Mouse (Mus musculus) midbrain, embryonic 16.5 days (tissue): ENCODE data around the gene Cdc6. TPM values are rescaled to one million over a fixed set of nuclear protein-coding genes. Genes with fewer than 3 reads are reported as not detected.
A peak's percentile ranks its signal among the peaks of the same experiment; 100 is the strongest.

Experiments used
- ATAC-seq: fragments of 200-750 bp; cut with Nextera tagmentation; 2 replicates; pipeline ENCODE4 v1.8.0; 2017; ENCODE audit warnings: moderate TSS enrichment
- H3K27ac ChIP-seq: fragments of 300-500 bp; sonication (generic); 2 replicates; pipeline ENCODE4 v1.5.1; 2014; ENCODE audit warnings: mild to moderate bottlenecking, low read length, mixed read lengths
- H3K27me3 ChIP-seq: fragments of 300-500 bp; sonication (generic); 2 replicates; pipeline ENCODE4 v1.6.1; 2014; ENCODE audit warnings: low read depth, low read length, mixed read lengths; ENCODE audit not compliant: control insufficient read depth, insufficient read depth
- H3K36me3 ChIP-seq: fragments of 300-500 bp; sonication (generic); 2 replicates; pipeline ENCODE4 v1.6.1; 2014; ENCODE audit warnings: mild to moderate bottlenecking, low read length, moderate library complexity, mixed read lengths; ENCODE audit not compliant: control insufficient read depth, insufficient read depth
- H3K4me1 ChIP-seq: fragments of 300-500 bp; sonication (generic); 2 replicates; pipeline ENCODE4 v1.6.1; 2014; ENCODE audit warnings: mild to moderate bottlenecking, low read length, mixed read lengths; ENCODE audit not compliant: control insufficient read depth, insufficient read depth
- H3K4me2 ChIP-seq: fragments of 300-500 bp; sonication (generic); 2 replicates; pipeline ENCODE4 v1.6.1; 2014; ENCODE audit warnings: mild to moderate bottlenecking, low read length, mixed read lengths
- H3K4me3 ChIP-seq: fragments of 300-500 bp; sonication (generic); 2 replicates; pipeline ENCODE4 v1.5.1; 2014; ENCODE audit warnings: low read depth, mild to moderate bottlenecking, low read length, moderate library complexity, mixed read lengths
- H3K9ac ChIP-seq: fragments of 300-500 bp; sonication (generic); 2 replicates; pipeline ENCODE4 v1.6.1; 2014; ENCODE audit warnings: low read depth, low read length, mixed read lengths
- H3K9me3 ChIP-seq: fragments of 300-500 bp; sonication (generic); replicated peaks from 2 replicates; pipeline ENCODE4 v1.6.1; 2014; ENCODE audit warnings: mild to moderate bottlenecking, low read length, mixed read lengths; ENCODE audit not compliant: control insufficient read depth, poor library complexity, severe bottlenecking
- WGBS: fragments of 180-500 bp; shearing (Covaris S2); extraction: QIAGEN DNeasy Blood & Tissue Kit; methylation state at CpG from one replicate; pipeline ENCODE4 v1.1.7; 2014; 5-methylcytosine and 5-hydroxymethylcytosine counted together
- polyA plus RNA-seq: library from polyadenylated mRNA; unstranded; fragments of >200 nt; fragmentation: Nextera tagmentation; extraction: Ambion mirVana; gene quantifications from 2 replicates; pipeline ENCODE4 v1.2.1, GENCODE M21; 2015

Gene Cdc6
- polyA plus RNA-seq, 1 experiment from 2014 or later = 2.4 TPM

GRCm38 (mm10) chr11:98872040-98872439 is 35.6 kb upstream of the Cdc6 start:
- Histone ChIP-seq H3K4me1 (no peaks in the 10 kb centered on the region; the same call in 1 of the 2 replicates), H3K36me3 (peaks cover 9% of the 10 kb centered on the region), H3K4me2 (no peak overlapping the region), H3K27me3 (no peaks in the 10 kb centered on the region), H3K4me3 (no peak overlapping the region), H3K9ac (no peak overlapping the region), H3K27ac (no peak overlapping the region), H3K9me3 (no peaks in the 10 kb centered on the region)
- ATAC-seq = no peak
- WGBS = 40% methylated on average over 4 of the region's 4 CpGs

- Histone ChIP-seq H3K9me3 (no peaks in the 10 kb centered on the region), H3K9ac (no peak overlapping the region), H3K4me3 (no peak overlapping the region), H3K36me3 (no peaks in the 10 kb centered on the region), H3K27me3 (no peaks in the 10 kb centered on the region), H3K4me2 (no peak overlapping the region), H3K27ac (no peak overlapping the region), H3K4me1 (no peaks in the 10 kb centered on the region)
- no peak for ATAC-seq
- 95% methylated on average over 9 of the region's 9 CpGs for WGBS
Measured at GRCm38 (mm10) chr11:98873900-98874299, 33.7 kb upstream of the Cdc6 start.

DNA sequence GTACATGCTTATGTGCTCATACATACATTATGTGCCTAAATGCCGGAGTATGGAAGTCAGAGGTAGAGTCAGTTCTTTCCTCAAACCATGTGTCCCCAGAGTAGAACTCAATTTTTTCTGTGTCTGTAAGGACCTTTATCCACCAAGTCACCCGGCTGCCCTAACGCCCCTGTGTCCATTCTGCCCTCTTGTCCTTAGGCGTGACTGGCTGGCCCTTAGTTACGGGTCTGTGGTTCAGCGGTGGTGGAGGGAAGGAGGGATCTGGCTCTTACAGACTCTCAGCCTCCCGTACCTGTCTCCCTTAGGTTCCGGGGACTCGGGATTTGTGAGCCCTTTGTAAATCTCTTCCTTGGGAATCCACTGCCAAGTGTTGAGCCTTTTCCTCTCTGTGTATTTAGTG is 30.6 kb upstream of the Cdc6 start:
- no peak for ATAC-seq
- H3K27ac ChIP-seq = no peak overlapping the region
- 70% methylated on average over 9 of the region's 9 CpGs for WGBS

DNA sequence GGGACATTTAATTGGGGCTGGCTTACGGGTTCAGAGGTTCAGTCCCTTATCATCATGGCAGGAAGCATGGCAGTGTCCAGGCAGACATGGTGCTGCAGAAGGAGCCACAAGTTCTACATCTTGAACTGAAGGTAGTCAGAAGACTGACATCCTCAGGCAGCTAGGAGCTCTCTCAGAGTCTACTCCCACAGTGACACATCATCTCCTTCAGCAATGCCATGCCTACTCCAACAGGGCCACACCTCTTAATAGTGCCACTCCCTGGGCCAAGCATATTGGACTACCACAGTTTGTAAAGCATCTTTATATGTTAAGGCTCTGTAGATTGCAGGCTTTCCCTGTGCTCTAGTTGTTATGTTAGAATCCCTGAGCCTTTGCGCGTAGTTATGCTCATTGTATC is 19.9 kb upstream of the Cdc6 start:
- Histone ChIP-seq H3K36me3 (peaks cover 20% of the 10 kb centered on the region), H3K4me1 (no peaks in the 10 kb centered on the region), H3K4me3 (no peak overlapping the region), H3K9me3 (no peaks in the 10 kb centered on the region), H3K4me2 (no peak overlapping the region), H3K27ac (no peak overlapping the region), H3K9ac (no peak overlapping the region), H3K27me3 (no peaks in the 10 kb centered on the region)
- 97% methylated on average over 3 of the region's 3 CpGs for WGBS
- no peak for ATAC-seq

More for the DNA sequence above, 30.6 kb upstream of the Cdc6 start:
- Histone ChIP-seq H3K4me1 (no peaks in the 10 kb centered on the region), H3K9ac (no peak overlapping the region), H3K9me3 (no peaks in the 10 kb centered on the region), H3K36me3 (no peaks in the 10 kb centered on the region), H3K4me3 (no peak overlapping the region), H3K27me3 (no peaks in the 10 kb centered on the region), H3K4me2 (no peak overlapping the region)

DNA sequence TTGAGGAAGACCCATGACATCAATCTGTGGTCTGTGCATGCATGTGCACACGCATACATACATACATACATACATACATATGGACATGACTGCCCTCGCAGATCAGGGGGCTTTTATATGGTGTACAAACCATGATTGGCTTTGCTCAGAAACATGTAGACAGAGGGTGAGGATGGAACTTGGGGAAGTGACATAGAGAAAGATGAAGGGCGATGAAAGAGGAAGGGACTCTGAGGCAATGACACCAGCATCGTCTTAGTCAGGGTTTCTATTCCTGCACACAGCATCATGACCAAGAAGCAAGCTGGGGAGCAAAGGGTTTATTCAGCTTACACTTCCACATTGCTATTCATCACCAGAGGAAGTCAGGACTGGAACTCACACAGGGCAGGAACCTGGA is 18.5 kb upstream of the Cdc6 start:
- Histone ChIP-seq H3K36me3 (peaks cover 29% of the 10 kb centered on the region), H3K9ac (no peak overlapping the region), H3K27me3 (no peaks in the 10 kb centered on the region), H3K4me3 (no peak overlapping the region), H3K9me3 (no peaks in the 10 kb centered on the region), H3K4me2 (no peak overlapping the region), H3K4me1 (no peaks in the 10 kb centered on the region), H3K27ac (no peak overlapping the region)
- no peak for ATAC-seq
- WGBS = 95% methylated on average over 4 of the region's 4 CpGs

DNA sequence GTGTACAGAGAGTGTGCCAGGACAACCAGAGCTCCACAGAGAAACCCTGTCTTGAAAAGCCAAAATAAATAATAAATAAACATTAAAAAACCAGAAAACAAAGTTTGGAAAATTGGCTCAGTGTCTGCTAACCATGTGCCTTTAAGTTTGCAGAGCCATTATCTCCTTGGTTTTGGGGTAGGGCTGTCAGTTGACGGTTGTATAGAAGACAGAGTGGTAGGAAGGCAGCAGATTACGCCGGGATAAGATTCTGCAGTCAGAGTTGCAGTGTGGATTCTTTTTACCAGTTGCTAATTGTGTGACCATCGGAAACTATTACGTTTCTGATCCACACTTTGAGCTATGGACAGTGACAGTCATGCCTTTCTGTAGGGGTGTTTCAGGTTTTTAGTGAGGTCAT is 17.6 kb upstream of the Cdc6 start:
- Histone ChIP-seq H3K4me2 (no peak overlapping the region), H3K9ac (no peak overlapping the region), H3K27me3 (no peaks in the 10 kb centered on the region), H3K27ac (no peak overlapping the region), H3K4me3 (no peak overlapping the region), H3K4me1 (no peaks in the 10 kb centered on the region), H3K9me3 (no peaks in the 10 kb centered on the region), H3K36me3 (peaks cover 33% of the 10 kb centered on the region)
- WGBS = 93% methylated on average over 5 of the region's 5 CpGs
- no peak for ATAC-seq

GRCm38 (mm10) chr11:98892426-98892825 is 15.2 kb upstream of the Cdc6 start:
- no peaks in the 10 kb centered on the region for H3K27me3 ChIP-seq
- H3K4me3 ChIP-seq = no peak overlapping the region
- peaks cover 35% of the 10 kb centered on the region for H3K36me3 ChIP-seq
- H3K9ac ChIP-seq = no peak overlapping the region
- ATAC-seq = no peak
- 46% methylated on average over 5 of the region's 5 CpGs for WGBS
- no peaks in the 10 kb centered on the region for H3K4me1 ChIP-seq
- H3K9me3 ChIP-seq = no peaks in the 10 kb centered on the region
- H3K27ac ChIP-seq = no peak overlapping the region
- no peak overlapping the region for H3K4me2 ChIP-seq

DNA sequence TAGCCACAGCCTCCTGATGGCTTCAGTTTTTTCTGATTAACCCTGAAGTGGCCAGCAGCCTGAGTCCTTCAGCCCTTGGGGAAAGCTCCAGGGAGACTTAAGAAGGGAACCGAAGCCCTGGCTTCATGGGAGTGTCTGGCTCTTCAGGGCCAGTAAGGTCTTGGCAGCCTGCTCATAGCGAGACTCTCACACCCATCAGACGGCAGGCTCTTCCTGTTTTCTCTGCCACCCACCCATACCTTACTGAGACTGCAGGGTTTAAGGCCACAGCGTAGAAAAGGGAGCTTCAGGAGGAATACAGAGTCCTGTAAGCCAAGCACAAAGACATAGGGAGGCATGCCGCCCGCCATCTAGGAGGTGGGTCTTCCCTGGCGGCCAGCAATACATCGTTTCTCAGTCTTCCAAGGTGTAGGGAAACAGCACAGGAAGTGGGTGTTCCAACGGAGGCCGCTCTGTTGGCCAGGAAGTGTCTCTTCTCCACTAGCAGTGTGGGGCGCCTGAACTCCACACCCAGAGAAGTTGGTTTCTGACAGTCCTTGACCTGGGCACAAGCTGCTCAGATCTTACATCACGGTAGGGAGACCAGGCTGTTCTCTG is 7.0 kb upstream of the Cdc6 start:
- no peak overlapping the region for H3K4me3 ChIP-seq
- no peaks in the 10 kb centered on the region for H3K27me3 ChIP-seq
- H3K36me3 ChIP-seq = peaks cover 30% of the 10 kb centered on the region
- 88% methylated on average over 12 of the region's 12 CpGs for WGBS
- H3K9ac ChIP-seq = no peak overlapping the region
- H3K4me1 ChIP-seq = no peaks in the 10 kb centered on the region
- no peak for ATAC-seq
- no peaks in the 10 kb centered on the region for H3K9me3 ChIP-seq
- no peak overlapping the region for H3K4me2 ChIP-seq
- H3K27ac ChIP-seq = no peak overlapping the region

DNA sequence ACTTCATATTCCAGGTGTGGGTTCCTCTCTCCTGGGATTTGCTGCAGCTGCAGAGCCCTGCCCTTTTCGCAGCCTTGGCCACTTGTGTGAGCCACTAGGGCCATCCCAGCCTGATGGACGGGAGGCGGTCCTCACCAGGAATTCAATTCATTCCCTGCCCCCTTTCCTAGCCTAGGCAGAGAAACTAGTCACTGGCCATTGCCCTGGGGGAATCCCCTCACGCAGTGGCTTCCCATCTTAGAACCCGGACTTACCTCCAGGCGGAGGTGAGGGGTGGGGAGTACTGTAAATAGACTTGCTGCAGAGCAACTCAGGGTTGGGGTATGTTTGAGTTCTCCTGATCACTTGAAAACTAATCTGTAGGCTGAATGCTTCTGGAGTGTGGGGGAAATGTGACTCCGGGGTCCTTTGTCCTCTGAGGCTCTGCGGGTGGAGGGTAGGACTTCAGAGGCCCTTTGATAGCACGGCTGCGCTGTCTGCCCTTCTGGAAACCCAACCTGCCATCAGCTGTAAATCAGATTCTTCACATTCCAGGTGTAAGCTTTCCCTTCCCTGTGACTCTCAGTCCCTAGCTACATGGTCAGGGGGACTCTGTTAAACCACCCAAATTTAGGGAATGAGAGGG is 4.9 kb upstream of the Cdc6 start:
- H3K4me1 ChIP-seq = peaks cover under 1% of the 10 kb centered on the region; the same call in 1 of the 2 replicates
- H3K36me3 ChIP-seq = peaks cover 21% of the 10 kb centered on the region
- no peak for ATAC-seq
- no peaks in the 10 kb centered on the region for H3K27me3 ChIP-seq
- H3K9me3 ChIP-seq = no peaks in the 10 kb centered on the region
- WGBS = 14% methylated on average over 10 of the region's 10 CpGs
- no peak overlapping the region for H3K4me3 ChIP-seq
- H3K9ac ChIP-seq = 0 out of 2 replicates have a peak overlapping the region, but pooled peaks have one; percentile 4
- H3K4me2 ChIP-seq = no peak overlapping the region
- no peak overlapping the region for H3K27ac ChIP-seq
